Mouse (Mus musculus): ENCODE measurements around the gene Fam53b.

DNA sequence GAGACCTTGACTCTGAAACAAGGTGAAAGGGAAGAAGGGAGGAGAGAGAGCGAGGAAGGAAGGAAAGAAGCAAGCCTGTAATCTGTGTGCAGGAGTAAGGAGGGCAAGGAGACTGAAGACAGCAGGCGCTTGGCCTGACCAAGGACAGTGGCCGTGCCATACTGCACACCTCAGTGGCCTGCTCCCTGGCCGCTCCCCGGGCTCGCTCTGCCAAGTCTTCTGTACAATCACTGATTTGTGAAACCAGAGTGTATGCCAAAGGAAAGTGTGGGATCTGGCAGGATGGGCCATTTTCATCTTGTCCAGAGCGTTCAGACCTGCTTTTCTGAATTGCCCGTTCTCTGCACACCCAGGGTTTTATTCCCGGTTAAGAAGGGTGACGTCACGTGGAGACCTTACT is 132.4 kb downstream of the Fam53b start:
- no peak for TF ChIP-seq ZNF384 (IDR thresholded peaks at IDR 0.05; ENCODE audit: low read depth, low read length)
- no peak for TF ChIP-seq CHD2 (IDR thresholded peaks at IDR 0.05; ENCODE audit: low read depth, low read length)
- no peak for TF ChIP-seq MAFK (IDR thresholded peaks at IDR 0.05; ENCODE audit: insufficient read depth, low read depth, low read length)
- TF ChIP-seq ZC3H11A (IDR thresholded peaks at IDR 0.05; ENCODE audit: borderline replicate concordance, low read depth, low read length): no peak
